Mouse (Mus musculus) thymus, postnatal 36 days (tissue): ENCODE data around the gene Arrb2.
"Not testable (repeated sequence)": the region's sequence is repeated elsewhere in the genome, so short reads cannot be mapped to it uniquely, and the experiment has no call there.

ENCODE experiments used
- DNase-seq, 2 experiments: peaks; one replicate each; pipeline ENCODE4 v3.0.0; 2022; ENCODE audit warnings: mixed read lengths in 2 of 2

Arrb2 gene

DNA sequence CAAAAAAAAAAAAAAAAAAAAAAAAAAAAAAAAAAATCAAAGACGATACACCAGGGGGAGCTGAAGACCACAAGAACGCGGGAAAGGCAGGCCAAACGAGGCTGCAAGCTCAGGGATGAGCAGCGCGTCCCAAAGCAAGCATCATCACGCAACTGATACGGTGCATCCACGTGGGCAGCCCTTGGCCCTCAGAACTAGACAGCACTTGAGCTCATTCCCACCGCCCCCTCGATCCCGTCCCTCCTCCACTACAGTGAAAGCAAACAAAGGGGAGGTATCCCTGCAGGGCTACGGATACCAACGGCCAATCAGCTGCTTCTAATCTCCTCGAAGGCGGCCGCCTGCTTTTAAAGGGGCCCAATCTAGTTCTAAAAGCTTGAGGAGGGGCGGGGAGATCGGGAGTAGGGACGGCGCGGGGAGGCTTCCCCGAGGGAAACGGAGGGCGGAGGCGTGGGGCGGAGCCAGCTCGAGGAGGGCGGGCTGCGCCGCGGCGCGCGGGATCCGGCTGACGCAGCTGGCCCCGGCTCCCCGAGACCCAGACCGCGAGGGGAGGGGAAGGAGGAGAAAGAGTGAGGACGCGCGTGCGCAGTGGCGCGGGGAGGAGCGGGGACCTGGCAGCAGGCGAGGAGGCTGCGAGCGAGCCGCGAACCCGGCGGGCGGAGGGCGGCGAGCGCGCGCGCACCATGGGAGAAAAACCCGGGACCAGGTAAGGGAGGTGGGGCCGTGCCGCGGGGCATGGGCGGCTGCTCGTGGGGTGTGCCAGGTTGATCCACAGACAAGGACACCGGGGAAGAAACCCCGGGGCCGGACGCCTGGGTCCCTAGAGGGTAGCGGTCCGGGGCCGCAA, at the start of gene Arrb2:
Arrb2 (plus strand) TSS at position 588 of the 847 bp plus-strand sequence.
- peak; percentile 99 to 100 for DNase-seq

DNA sequence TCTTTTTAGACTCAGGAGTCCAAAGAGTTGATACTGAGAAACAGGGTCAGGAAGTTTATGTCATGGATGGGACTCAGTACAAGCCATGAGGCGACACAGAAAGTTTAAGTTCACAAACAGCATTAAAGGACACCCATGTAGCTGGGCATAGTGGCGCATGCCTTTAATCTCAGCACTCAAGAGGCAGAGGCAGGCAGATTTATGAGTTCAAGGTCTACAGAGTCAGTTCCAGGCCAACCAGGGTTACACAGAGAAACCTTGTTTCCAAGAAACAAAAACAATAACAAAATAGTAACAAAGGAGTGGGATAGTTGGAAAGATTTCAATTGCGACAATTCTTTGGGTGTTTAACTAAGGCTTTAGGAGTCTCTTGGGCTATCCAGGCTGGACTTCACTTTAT, 48.3 kb upstream of the Arrb2 start:
- no peak for DNase-seq

DNA sequence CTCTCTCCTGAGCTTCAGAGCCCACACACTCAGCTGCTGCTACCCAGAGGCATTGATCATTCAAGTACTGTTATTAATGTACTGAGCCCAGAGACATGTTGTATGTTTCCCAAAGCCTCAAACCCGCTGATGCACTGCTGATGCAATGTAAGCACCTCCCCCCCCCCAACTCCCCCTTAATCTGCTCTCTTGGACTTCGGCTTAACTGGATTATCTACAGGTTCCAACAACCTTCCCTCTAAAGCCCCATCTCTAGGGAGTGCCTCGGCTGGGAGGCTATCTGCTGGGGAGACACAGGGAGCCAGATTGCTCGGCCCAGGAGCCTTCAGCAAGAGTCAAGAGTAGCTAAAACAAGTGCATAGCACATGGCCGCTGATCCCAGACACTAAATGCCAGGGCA, 45.0 kb upstream of the Arrb2 start:
- DNase-seq: no peak

DNA sequence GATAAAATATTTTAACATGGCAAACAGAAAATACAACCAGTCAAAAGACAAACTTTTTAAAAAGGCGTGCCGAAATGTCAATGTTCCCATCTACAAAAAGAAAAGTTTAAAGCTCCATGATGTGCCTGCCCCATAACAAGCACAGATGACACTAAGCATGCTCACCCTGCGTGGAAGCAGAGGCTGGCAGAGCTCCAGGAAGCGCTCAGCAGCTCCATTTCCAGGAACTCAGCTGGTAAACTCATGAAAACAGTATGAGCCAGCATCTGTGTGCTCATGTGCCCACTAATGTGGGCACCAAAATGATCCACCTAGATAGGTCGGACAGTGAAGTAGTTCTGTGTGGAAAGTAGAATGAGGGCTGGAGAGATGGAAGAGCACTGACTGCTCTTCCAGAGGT, 43.0 kb upstream of the Arrb2 start:
- DNase-seq: no peak

DNA sequence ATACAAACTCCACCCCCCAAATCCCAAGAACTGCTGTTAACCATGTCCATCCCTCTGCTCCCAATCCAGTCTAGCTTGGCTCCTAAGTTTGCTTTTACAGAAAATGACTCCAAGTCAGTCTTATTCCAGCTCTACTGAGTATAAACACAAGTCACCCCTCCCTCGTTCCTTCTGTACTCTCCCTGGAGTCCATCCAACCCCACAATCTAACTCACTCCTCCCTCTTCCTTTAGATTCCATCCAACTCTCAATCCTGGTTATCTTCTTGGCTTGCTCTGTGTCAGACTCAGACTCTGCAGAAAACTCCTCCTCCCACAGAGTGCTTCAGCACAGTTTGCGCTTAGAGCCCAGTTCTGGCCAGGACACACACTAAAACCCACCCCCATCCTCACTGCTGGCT, 28.8 kb upstream of the Arrb2 start:
- DNase-seq: no peak

DNA sequence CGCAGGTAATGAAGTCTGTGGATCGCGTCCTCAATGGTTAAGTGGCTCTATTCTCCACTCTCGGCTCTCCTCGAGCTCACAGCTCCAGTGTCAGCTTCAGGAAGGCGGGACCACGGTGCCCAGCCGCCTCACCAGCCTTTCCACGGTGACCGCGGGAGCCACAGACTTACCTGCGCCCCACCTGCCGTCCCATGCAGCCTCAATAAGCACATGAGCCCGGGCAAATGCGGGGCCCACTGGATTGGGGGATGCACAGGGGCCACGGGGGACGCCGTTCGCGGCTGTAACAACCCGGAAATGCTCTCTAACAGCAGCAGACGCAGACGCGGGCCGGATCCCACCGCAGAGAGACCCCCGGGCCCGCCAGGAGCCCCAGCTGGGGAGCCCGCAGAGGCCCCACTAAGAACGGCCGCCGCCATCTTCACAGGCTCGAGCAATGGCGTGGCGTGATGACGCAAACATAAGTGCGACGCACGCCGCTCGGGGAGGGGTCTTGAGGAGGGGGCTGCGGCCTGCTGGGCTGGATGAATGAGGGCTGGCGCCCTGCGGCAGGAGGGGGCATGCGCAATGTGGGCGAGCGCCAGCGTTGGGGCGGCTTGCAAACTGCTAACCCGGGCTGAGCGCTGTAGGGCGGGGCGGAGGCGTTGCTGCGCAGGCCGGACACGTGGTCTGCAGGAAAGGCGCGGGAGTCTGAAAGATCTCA, 22.7 kb upstream of the Arrb2 start, which contains the start of gene Pelp1:
Pelp1 (minus strand) TSS at position 438 of the 703 bp plus-strand sequence.
- DNase-seq: peak; percentile 90 to 93

DNA sequence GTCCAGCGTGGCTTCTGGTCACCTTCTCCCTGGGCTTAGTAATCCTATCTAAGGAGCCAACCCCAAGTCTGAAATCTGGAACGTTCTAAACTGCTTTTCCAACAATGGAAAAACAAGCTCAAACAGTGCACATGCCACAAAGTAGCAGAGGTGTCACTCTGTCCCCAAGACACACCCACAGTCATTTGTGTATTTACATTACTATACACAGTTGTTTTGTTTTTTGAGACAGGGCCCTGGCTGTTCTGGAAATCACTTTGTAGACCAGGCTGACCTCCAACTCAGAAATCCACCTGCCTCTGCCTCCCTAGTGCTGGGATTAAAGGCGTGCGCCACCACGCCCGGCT, 22.2 kb upstream of the Arrb2 start:
- DNase-seq: no peak

DNA sequence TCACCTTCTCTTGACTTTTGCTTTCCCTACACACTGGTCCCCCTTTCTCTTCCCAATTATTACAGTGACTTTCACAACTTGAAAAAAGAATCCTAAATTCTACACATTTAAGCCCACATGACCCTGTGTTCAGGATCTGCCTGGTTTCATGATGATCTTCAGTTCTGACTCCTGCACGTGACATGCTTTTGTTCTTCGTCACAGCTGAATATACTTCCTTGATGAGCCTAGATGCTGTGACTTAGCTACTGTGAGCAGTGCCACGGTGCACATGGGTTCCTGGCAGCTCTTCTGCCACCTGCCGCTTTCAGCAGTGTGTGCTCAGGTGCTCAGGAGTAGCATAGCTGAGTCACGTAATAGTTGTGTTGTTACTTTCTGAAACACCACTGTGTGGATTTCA, 19.8 kb upstream of the Arrb2 start:
- no peak for DNase-seq

DNA sequence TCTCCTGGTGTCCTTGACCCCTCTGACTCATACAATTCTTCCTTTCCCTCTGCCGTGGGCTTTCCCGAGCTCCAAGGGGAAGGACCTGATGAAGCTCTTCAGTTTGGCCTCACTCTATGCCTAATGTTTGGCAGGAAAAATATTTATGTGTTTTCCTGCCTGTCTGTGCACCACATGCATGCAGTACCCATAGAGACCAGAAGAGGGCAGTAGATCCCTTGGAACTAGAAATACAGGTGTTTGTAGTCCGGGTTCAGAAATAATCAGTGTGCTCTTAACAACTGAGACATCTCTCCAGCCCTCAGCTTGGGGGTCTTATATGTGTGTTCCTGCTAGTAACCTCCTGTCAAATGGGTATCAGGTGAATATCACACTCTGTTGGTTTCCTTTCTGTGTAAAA, 18.5 kb upstream of the Arrb2 start:
- DNase-seq: peak; percentile 67 to 78

DNA sequence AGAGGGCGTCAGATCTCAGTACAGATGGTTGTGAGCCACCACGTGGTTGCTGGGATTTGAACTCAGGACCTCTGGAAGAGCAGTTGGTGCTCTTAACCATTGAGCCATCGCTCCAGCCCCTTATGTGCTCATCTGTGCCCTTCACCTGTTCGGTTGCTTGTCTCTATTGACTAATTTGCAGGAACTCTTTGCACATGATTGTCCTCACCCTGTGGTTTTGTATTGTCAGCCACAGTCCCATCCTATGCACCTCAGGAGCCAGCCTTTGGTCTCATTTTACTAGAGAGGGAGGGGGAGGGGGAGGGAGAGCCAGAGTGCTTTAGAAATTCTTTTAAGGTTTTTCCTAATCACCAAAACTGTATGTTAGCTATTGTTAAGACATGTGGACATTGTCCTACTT, 14.2 kb upstream of the Arrb2 start:
- no peak for DNase-seq

DNA sequence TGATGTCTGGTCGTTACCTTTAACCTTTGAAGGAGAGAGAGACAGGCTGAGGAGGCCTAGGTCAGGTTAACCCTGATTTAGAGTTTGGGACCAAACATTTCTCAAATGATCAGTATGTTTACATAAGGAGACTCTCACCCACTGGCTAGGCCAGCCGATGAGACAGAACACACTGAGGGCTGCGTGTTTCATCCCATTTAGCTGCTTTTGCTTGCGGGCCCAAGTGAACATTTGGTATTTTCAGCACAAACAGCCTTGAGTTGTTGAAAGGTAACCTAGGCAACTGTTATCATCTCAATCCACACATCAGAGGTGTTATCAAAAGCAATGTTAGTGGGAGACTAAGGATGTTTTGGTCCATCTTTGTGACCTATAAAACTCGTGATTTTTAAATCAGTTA, 12.9 kb upstream of the Arrb2 start:
- DNase-seq: no peak

DNA sequence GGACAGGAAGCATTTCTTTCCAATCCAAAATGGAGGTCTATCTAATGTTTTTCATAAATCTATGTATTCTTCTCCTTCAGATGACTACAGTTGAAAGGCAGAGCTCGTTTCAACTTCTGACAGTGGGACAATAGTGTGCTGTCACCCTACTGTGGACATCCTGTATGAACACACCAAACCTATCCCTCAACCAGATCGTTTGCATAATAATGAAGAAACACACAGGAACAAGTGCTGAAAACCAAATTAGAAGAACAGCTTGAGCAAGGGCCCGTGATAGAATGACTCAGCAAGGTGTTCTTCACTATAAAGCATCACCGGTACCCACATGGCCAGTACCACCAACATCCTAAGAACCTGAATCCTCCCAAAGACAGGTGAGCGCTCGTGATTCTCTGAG, 5.8 kb upstream of the Arrb2 start:
- DNase-seq: not testable (repeated sequence)

DNA sequence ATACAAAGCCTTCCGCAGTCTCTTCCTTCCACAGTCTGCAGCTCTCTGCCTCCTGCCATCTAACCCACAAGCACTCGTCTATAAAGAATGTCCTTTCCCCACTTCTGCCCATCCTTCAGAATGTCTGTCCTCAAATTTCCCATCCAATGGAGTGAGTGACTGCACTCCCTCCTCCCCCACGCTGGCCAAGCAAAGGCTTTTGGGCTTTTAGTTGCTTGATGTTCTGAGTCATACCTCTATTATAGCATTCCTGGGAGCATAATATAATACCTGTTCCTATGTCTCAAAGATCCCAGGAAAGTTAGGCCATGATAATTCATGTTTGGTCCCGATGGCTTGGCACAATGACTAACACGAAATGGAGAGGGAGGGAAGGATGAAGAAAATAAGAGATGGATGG, 861 bp upstream of the Arrb2 start:
- DNase-seq: no peak

DNA sequence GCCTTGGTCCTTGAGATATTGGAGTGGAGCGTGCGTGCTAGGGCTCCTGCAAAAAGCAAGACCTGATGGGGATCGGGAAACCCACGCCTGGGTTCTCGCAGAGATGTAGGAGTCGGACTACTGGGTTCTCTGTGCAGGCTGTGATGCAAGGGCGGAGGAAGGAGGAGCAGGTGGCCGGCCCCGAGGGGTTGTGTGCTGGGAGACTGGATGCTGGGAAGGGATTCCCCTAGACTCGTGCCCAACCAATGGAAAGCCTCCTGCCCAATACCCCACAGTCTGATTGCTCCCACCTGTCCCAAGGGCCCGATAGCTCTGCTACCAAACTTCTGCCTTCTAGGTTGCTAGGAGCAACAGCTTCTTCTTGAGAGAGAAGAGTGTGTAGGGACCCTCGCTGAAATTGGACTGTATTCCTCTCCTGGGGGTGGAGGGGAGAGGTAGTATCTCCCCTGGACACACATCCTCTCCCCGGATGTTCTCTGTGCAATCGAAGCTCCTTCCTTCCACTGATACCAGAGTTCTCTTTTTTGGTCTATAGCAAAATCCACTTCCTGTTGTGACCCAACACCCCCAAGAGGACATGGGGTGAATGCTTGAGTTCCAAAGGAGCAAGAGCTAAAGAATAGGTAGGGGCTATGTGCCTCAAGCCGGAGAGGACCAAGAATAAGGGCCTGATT, 597 bp downstream of the Arrb2 start:
- no peak for DNase-seq

DNA sequence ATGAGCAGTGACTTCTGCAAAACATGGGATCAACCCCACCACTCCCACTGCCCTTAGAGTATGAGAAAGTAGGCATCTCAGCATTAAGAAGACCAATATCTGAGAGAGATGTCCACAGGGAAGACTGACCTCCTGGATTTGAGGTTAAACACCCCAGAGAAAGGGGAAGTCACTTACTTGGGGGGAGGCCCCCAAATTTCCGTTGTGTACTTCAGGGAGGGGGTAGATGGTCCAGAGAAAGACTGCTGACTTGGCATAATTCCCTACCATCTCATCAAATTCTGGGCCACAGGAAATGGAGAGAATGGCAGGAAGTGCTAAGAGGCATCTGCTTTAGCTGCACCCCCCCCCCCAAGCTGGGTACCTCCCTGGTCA, 1.1 kb downstream of the Arrb2 start:
- DNase-seq: no peak

DNA sequence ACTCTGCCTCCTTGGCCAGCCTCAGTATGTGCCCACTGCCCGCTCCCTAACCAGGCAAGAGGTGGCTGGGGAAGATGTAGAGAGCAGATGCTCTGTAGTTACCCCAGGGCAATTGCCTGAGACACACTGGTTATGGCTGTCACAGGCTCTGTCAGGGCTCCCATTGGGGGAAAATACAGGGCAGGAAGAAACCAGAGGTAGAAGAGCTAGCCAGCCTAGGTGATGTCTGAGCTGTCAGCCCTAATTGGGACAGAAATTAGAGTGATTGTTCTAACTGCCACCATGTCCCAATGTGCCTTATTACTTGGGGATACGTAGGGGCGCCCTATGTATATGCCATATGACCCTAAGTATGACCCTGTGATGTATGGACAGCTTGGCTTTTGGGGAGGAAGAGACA, 1.5 kb downstream of the Arrb2 start:
- no peak for DNase-seq

DNA sequence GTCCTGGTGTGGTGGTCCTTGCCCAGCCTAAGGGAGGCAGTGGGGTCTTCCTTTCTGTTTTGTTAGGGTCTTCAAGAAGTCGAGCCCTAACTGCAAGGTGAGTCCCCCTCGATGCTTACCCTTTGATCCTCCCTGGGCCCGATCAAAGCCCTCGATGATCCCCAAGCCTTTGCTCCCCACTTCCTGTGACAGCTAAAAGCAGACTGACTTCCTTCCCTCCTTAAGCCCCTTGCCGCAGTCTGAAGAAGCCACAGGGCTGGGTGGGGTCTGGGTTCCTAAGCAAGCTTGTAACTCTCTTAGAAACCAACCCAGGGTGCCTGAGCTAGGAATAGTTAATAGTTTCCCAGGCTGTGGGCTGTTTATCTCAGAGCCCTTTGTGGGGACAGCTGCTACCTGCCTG, 3.0 kb downstream of the Arrb2 start:
- DNase-seq: peak; percentile 60 to 76

DNA sequence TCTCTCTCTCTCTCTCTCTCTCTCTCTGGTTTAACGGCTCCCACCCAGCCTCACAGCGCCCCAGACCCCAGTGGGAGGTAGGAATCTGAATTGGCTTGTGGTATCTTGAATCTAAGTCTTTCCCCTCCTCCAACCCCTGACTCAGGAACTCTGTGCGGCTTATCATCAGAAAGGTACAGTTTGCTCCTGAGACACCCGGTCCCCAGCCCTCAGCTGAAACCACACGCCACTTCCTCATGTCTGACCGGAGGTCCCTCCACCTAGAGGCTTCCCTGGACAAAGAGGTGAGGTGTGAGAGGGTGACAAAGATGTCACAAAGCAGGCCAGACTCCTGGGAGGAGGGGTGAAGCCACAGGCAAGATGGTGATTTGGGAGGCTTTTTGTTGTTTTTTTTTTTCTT, 5.0 kb downstream of the Arrb2 start:
- DNase-seq: no peak

DNA sequence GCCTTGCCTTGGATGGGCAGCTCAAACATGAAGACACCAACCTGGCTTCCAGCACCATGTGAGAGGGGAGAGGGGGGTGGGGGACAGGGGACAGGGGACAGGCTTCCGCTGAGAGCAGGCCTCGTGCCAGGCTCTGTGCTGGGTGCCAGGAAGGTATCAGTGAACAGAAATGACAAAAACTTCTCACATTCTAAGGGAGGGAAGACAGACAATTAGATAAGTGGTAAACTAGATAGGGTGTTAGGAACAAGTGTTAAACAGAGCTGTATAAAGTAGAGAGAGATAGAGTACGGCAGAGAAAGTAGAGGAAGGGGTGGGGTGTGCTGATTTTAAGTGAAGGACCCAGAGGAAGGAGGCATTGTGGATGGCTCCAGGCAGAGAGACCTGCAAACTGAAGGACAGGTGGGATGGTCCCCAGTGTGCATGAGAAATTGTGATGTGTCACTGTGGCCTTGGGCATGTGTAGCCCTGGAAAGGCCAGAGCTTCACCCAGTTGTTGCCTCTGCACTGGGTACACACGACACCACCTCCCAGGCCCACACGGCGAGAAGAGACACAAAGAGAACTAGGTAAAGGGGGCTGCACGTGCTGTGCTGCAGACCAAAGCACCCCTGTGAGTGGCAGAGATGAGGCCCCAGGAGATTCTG, 6.4 kb downstream of the Arrb2 start:
- no peak for DNase-seq

DNA sequence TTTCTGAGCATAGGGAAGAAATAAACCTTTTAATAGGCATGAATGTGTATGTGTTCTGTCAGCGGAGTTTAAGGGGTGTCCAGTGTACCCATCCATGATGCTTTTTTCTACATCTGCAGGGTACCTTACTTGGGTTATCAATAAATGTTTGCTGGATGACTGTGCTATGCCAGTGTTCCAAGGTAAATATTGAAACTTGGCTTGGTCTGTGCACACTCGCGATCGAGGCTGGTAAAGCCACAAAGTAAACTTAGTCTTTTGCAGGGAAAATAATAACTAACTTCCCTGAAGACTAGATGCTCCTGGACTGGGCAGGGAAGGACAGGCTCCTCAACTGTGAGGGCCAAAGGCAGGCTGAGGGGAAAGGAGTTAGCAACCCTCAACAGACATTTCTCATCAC, 8.2 kb downstream of the Arrb2 start:
- no peak for DNase-seq

DNA sequence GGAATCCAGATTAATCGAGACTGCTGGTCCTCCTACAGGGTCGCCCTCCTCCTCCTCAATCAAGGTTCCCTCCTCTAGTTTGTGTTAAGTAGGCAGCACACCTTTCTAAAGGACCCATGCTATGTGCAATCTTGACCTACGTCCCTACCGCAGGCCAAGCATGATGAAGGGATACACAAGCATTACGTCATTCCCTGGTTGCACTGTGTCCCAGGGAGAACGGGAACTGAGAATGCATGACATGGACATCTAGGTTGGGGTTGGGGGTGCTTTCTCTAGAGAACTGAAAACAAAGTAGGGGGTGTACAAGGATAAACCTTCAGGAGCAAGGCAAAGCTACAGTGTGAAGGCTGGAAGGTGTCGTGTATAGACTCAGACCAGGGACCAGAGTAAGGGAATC, 9.4 kb downstream of the Arrb2 start:
- DNase-seq: no peak

DNA sequence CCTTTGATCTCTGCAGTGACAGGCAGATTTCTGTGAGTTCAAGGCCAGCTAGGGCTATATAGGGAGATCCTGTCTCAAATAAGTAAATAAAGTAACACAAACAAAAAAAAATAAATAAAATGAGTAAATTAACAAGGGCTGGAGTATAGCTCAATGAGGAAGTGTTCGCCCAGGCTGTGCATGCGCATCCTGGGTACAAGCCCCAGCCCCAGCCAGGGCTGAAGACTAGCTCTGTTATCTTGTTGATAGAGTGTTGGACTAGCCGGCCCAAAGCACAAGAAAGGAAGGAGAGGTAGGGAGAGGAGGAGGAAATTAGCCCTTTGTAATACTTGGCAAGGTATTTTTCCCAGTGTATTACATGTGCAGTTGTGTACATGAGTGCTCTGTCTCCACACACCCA, 11.5 kb downstream of the Arrb2 start:
- DNase-seq: no peak

DNA sequence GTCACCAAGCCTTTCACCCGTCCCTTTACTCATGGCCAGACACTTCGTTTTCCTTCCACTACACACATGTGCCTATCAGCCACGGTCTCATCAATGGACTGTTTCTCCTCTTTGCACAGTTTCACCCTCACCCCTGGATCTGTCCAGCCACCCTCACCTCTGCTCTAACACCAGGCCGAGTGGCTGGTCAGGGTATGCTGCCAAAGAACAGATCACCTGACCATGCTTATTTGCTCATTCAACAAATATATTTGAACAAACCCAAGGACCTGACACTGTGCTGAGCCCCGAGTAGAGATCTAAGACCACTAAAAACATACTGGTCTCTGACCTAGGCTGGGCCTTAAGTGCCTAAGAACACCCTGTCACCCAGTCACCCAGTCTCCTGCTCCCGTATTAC, 12.2 kb downstream of the Arrb2 start:
- no peak for DNase-seq

DNA sequence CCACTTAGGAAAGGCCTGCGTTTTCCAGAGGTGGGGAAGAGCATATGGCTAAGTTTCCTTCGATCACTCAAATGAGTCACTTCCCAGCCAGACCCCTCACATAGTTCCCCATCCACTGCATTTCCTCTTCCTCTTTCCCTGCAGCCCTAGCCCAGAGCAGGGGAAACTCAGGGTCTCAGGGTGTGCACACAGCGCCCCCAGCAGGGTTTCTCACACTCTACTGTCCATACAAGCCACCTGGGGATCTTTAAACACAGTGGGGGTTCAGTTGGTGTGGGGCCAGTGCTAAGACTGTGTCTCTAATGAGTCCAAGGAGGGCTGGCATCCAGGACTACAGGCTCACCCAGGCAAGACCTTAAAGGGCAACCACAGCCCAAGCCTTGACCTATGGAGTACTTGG, 14.3 kb downstream of the Arrb2 start:
- DNase-seq: no peak
